Mouse (Mus musculus) cerebellum, adult 11-12 months (tissue): ENCODE measurements around the gene Padi2.

Source experiments
- DNase-seq: peaks from one replicate; pipeline ENCODE4 v3.0.0; 2022

Gene Padi2

GRCm38 (mm10) chr4:140928349-140928748, 22.2 kb downstream of the Padi2 start:
- DNase-seq = no peak

GRCm38 (mm10) chr4:140929745-140930144, 23.6 kb downstream of the Padi2 start:
- DNase-seq = peak; percentile 51

GRCm38 (mm10) chr4:140930900-140931470, 24.8 kb downstream of the Padi2 start:
- DNase-seq = no peak

- no peak for DNase-seq
These were observed 29.5 kb downstream of the Padi2 start for GRCm38 (mm10) chr4:140935643-140936042.

GRCm38 (mm10) chr4:140944356-140944755, 38.2 kb downstream of the Padi2 start:
- no peak for DNase-seq

GRCm38 (mm10) chr4:140944961-140945442, 38.9 kb downstream of the Padi2 start:
- DNase-seq = no peak

GRCm38 (mm10) chr4:140945571-140945970, 39.4 kb downstream of the Padi2 start:
- no peak for DNase-seq

- DNase-seq = no peak
These were observed 39.9 kb downstream of the Padi2 start for GRCm38 (mm10) chr4:140946048-140946447.

- DNase-seq = no peak
These were observed 40.5 kb downstream of the Padi2 start for GRCm38 (mm10) chr4:140946580-140947205.

- no peak for DNase-seq
These were observed 41.6 kb downstream of the Padi2 start for GRCm38 (mm10) chr4:140947487-140948440.

- no peak for DNase-seq
These were observed 42.3 kb downstream of the Padi2 start for GRCm38 (mm10) chr4:140948481-140948880.

- DNase-seq = no peak
These were observed 42.9 kb downstream of the Padi2 start for GRCm38 (mm10) chr4:140949052-140949451.

- DNase-seq = no peak
These were observed 43.5 kb downstream of the Padi2 start for GRCm38 (mm10) chr4:140949616-140950015.

- DNase-seq = no peak
These were observed 44.4 kb downstream of the Padi2 start for GRCm38 (mm10) chr4:140950574-140950973.

- no peak for DNase-seq
These were observed 45.9 kb downstream of the Padi2 start for GRCm38 (mm10) chr4:140951861-140952641.

GRCm38 (mm10) chr4:140957131-140957702, 51.1 kb downstream of the Padi2 start:
- DNase-seq = no peak

GRCm38 (mm10) chr4:140957725-140958124, 51.6 kb downstream of the Padi2 start:
- peak; percentile 72 for DNase-seq

- peak; percentile 51 for DNase-seq
These were observed 52.2 kb downstream of the Padi2 start for GRCm38 (mm10) chr4:140958319-140958718.

- DNase-seq = peak; percentile 53
These were observed 53.1 kb downstream of the Padi2 start for GRCm38 (mm10) chr4:140959128-140959679.

- peak; percentile 62 for DNase-seq
These were observed 53.8 kb downstream of the Padi2 start for GRCm38 (mm10) chr4:140959715-140960479.
